Mouse (Mus musculus) G1E (cell line): Measurements from ENCODE around the gene Gipc1.

Source experiments
- CTCF ChIP-seq: IDR thresholded peaks from 2 replicates; pipeline ENCODE4 v1.5.1; 2012; ENCODE audit warnings: low read depth, low read length, inconsistent platforms, mixed read lengths
- GATA1 ChIP-seq: IDR thresholded peaks from 2 replicates; pipeline ENCODE4 v1.6.1; 2012; ENCODE audit warnings: borderline replicate concordance, low read length, inconsistent platforms, mixed read lengths
- GATA2 ChIP-seq: IDR thresholded peaks from 2 replicates; pipeline ENCODE4 v1.6.1; 2012; ENCODE audit warnings: low read depth, low read length, inconsistent platforms, borderline replicate concordance
- TAL1 ChIP-seq: conservative IDR thresholded peaks from 2 replicates; pipeline ENCODE4 v1.6.1; 2012; ENCODE audit warnings: low read depth, low read length, inconsistent platforms, mixed read lengths

DNA sequence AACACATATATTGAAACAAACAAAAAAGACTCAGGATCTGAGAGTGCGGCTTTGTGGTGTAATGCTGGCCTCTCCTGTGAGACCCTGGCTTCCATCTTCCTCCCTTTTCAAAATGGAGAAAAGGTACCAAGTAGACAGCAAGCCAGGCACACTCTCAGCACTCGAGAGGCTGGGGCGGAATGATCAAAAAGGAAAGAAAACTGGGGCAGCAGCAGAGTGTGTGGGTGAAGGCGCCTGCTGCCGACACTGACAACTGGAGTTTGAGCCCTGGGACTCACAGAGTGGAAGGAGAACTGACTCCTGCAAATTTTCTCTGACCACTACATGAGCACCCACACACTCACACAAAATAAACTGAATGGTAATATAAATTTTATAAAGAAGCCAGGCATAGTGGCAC is 22.0 kb downstream of the Gipc1 start:
- TF ChIP-seq CTCF (no peak), GATA1 (no peak), GATA2 (no peak), TAL1 (no peak)
